Mouse (Mus musculus): ENCODE measurements at regions not wholly inside any gene's neighbourhood (a gene's known extent, or its start where the extent isn't known, plus 50 kb on each side); places are given as distances from the start of the nearest gene placed in this dataset.

DNA sequence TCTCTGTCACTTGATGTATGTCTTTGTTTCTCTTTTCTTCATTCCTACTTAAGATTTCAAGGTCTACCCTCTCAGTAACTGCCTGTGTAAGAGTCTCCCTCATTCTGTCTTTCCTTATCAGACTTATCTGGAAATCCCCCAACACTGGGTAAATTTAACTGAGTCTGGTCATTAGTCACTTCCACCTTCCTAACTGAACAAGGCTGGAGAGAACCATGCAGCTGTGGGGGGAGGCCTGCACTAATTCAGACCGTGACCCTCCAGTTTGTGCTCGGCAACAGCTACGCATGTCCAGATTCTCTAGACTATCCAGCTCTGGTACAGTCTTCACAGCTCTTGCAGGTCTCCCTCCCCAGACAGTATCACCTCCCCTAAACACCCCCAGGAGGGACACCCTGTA lies 103.3 kb downstream of the Prox1 start:
- DNase-seq (ENCODE audit: low spot score): no peak

DNA sequence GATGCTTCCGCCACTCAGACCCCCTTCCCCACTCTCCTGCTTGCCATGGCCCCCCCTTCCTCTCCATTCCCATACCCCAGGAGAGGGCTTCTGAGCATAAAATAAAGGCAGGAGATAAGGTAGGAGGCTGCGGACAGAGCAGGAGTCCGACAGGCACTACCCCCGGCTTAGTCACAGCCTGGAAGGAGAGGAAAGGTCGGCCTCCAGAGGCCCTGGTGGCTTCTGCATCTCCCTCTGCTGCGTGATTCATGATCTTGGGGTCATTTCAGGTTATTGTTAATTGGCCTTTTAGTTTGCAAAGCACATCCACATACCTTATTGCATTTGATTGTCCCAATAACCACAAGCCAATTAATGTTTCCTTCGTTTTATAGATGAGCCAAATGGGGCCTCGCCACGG lies 104.1 kb downstream of the Prox1 start:
- no peak for DNase-seq (ENCODE audit: low spot score)

- no peak for DNase-seq (ENCODE audit: low spot score)
Observed at GRCm38 (mm10) chr1:190061560-190062295, 108.8 kb downstream of the Prox1 start.

DNA sequence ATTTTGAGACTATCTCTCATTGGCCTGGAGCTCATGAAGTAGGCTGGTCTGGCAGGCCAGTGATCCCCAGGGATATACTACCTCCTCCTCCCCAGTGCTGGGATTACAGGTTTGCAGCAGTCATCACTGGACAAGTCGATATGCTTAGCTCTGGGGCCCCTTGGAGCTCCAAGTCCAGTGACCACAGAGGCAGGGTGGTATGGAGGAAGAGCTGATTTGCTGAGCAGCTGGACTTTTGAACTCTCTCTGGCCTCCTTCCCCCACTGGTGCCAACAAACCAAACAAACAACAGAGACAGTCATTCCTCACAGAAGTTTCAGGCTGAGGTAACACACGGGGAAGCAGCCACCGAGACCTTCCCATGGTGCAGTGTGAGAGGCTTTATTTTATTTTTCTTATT lies 111.5 kb downstream of the Prox1 start:
- no peak for DNase-seq (ENCODE audit: low spot score)

DNA sequence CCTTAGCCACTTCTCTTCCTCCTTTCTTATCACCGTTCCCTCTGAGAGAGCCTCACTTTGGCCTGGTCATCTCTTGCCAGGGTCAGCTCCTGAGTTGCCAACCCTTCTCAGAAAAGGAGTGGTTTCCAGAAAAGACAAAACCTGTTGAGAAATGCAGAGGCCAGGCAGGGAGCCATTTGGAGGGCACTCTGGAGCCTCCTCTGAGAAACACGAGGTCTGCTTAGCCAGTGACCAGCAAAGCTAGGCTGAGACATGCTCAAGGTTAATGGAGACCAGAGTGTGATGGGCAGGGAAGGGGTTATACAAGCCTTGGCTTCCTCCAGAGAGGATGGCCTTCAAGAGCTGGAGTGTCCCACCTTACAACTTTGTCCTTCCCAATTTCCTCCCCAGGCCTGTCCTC lies 113.6 kb downstream of the Prox1 start:
- no peak for DNase-seq (ENCODE audit: low spot score)

GRCm38 (mm10) chr1:190051903-190052302 lies 118.6 kb downstream of the Prox1 start:
- no peak for DNase-seq (ENCODE audit: low spot score)

DNA sequence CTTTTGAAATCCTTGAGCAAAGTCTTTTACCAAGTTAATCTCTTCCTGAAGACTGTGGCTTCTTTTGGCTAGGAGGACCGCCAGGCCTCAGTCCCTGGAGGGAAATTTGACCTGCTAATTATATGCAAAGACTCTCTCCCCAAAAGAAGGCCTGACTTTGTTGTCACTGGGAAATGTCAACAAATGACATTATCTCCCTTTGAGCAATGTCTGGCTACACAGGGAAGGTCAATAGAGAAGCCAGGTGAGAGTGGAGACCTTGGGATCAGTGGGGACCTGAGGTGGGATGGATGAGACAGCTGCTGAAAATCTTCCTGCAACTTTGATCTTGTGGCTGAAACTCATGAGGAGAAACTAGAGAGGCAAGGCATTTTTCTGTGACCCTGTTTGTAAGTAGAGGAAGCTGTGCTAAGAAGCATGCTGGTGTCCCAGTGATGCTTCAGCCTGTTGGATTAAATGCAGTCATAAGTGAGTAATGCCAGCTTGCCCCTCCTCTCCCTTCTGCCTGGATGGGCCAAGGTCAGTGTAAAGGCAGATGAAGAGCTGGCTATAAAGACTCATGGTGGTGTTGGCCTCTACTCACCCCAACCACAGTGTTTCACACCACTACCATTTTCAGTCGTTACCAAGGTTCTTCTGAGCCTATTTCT lies 121.9 kb downstream of the Prox1 start:
- DNase-seq (ENCODE audit: low spot score): no peak

- no peak for DNase-seq (ENCODE audit: low spot score)
Observed at GRCm38 (mm10) chr1:190047201-190047600, 123.3 kb downstream of the Prox1 start.

- no peak for DNase-seq (ENCODE audit: low spot score)
Observed at GRCm38 (mm10) chr1:190045797-190046196, 123.6 kb upstream of the Smyd2 start.

DNA sequence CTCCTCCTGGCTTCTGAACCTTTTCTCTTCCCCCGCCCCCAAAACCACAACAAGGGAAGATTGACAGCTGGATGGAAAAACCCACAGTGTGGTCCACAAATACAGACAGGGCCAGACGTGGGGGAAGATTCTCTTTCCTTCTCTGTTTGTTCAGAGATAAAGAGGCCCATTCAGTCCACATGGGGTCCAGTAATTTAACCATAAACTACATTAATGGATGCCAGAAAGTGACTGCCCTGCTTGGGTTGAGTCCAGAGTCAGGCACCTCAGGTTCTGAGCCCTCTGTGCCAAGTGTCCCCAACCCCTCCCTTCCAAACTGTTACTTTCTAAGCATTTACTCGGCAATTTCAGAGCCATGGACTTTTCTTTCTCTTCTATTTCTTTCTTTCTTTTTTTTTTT lies 121.9 kb upstream of the Smyd2 start:
- DNase-seq (ENCODE audit: low spot score): no peak

DNA sequence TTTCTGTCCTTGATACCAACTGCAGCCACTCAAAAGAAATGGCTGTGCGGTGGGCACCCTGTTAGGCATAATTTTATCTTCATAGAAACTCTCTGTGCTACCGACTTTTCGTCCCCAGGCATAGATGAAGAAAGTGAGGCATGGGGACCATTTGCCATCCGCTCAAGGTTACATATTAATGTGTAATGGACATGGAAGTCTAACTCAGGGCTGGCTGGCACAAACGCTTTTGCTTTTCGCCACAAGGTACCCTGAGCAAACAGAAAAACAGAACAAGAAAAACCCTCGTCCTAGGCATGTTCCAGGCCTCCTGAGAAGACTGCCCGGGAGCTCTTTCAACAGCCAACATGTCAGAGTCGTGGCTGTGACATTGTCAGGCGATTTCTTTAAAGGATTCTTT lies 121.0 kb upstream of the Smyd2 start:
- no peak for DNase-seq (ENCODE audit: low spot score)

DNA sequence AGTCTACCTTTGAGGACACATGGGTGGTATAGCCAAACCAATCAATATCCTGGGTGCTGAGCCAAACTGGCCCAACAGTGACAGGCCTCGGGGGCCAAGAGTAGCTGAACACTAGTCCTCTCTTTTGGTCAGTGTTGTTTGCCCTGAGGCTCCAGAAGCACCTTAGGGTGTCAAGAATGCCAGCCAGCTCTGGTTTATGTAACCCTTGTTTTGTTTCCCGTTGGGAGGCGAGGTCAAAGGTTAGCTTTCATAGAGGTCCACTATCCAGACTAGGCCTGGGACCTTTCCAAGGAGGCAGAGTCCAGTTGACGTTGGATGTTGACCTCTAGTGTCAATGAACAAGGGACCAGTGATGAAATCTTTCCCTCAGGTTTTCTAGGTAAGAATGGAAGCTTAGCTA lies 120.0 kb upstream of the Smyd2 start:
- DNase-seq (ENCODE audit: low spot score): no peak

DNA sequence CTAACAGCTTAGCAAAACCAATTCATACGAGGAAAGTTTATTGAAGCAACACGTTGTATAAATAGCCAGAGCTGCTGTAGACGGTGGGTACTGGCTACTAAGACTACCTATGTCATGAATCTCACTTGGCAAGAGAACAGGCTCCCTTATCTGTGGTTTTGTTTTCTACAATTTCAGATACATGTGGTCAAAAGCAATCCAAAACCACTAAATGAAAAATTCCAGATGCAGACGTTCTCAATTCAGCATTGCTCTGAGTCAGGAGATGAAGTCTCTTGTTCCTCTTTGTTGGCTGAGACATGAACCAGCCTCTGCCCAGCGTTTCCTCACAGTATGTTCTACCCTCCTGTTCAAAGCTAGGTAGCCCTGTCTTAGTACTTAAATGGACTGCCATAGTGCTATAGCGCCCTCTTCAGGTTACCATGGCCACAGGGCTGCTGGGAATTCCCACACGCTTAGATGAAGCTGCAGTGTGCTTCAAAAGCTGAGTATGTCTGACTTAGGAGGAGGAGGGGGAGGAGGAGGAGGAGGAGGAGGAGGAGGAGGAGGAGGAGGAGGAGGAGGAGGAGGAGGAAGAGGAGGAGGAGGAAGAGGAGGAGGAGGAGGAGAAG lies 119.0 kb upstream of the Smyd2 start:
- no peak for DNase-seq (ENCODE audit: low spot score)

GRCm38 (mm10) chr1:190038046-190038445 lies 115.9 kb upstream of the Smyd2 start:
- no peak for DNase-seq (ENCODE audit: low spot score)

GRCm38 (mm10) chr1:190036726-190037125 lies 114.6 kb upstream of the Smyd2 start:
- no peak for DNase-seq (ENCODE audit: low spot score)

- no peak for DNase-seq (ENCODE audit: low spot score)
Observed at GRCm38 (mm10) chr1:190035935-190036334, 113.8 kb upstream of the Smyd2 start.

DNA sequence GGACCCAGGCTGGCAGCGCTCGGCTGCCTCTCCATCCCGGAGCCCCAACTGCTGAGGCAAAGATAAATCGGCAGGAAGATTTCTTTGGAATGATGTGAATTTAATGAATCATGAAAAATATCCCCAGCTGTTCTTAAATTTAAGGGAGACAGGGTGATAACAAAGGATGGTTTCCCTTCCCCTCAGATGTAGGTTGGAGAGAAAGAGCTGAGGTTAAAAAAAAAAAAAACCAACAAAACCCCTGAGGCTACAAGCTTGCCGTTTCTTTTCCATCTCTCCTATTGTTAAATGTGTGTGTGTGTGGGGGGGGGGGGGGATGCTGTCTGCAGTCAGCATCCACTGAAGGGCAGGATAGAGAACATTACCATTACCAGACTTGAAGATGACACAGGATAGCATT lies 111.9 kb upstream of the Smyd2 start:
- DNase-seq (ENCODE audit: low spot score): no peak

DNA sequence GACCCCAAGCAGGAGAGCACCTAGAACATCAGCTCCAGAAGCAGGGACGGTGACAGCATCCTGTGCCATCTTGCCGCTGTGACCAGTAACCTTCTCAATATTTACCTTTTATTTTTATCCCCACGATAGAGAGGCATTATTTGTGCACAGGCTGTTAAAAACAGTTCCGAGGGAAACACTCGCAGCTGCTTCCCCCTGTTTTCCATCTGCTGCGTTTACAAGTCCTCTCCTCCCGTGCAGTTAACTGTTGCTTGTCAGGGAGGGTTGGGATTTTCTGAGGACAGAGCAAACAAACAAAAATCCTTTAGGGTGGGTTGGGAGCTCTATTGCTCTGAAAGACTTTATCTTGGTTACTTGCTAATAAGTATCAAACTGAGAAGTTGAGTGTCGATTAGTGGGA lies 105.4 kb upstream of the Smyd2 start:
- no peak for DNase-seq (ENCODE audit: low spot score)

- DNase-seq (ENCODE audit: low spot score): no peak
Observed at GRCm38 (mm10) chr1:190009466-190009865, 87.3 kb upstream of the Smyd2 start.

DNA sequence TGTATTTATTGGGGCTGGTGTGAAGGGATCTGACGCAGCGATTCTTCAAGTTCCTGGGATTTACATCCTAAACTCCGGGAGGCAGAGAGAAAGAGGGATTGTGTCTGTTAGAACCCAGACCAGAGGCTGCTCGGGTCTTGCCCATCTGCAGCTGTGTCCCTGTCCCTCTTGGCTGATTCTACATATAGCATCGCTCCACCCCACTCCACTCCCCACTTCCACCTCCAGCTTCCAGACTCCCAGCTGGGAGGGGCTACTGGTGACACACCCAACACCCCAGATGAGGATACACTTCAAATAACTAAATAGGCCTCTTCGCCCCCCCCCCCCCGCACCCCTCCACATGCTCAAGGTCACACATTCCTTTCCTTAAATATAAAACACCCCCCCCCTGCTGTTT lies 85.1 kb upstream of the Smyd2 start:
- DNase-seq (ENCODE audit: low spot score): no peak

DNA sequence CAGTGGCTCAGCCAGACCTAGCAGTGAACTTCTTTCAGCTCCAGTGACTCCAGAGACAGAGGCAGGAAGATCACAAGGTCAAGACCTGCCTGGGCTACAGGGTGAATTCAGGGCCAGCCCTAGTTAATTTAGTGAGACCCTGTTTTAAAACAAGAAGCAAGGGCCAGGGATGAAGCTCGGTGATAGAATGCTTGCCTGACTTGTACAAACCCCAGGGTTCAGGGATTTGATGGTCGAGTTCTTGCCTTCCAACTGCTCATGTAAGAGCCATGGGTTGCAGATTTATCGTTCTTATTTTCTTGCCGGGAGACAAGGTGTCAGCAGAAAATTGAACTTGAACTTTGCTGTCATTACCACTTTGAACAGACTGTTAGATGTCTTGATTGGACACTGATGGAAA lies 78.9 kb upstream of the Smyd2 start:
- no peak for DNase-seq (ENCODE audit: low spot score)

DNA sequence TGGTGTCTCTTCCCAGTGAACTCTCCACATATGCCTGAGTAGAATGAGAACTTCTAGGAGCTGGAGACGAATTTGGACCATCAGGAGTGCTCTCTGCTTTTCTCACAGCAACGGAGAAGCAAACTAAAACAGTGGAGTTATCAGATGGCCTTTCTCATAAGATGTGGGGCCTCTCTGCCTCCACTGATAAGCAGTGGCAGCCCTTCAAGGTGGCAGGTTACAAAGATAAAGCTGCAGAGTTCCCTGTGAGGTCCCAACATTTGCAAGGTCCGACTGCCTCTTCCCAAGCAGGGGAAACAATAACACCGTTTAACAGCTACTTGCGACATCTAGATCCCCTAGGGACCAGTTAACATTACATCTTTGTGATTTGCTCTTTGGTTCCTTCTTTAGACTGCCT lies 71.5 kb upstream of the Smyd2 start:
- DNase-seq (ENCODE audit: low spot score): no peak

DNA sequence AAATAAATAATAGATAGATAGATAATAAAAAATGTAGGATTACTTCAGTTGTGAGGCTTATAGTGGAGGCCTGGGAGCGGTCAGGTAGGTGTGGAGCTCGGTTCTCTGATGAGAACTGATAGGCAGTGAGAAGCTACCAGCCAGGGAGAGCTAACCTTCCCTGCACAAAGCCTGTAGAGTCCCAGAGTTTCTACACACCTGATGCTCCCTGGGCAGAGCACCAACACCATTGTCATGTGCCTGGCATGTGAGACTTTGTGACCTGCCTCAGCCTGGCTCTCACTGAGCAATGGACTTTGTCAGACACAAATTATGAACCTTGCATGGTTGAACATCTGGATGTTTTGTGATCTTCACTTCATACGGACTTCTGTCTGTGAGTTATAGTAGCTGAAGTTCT lies 71.1 kb upstream of the Smyd2 start:
- DNase-seq (ENCODE audit: low spot score): no peak

DNA sequence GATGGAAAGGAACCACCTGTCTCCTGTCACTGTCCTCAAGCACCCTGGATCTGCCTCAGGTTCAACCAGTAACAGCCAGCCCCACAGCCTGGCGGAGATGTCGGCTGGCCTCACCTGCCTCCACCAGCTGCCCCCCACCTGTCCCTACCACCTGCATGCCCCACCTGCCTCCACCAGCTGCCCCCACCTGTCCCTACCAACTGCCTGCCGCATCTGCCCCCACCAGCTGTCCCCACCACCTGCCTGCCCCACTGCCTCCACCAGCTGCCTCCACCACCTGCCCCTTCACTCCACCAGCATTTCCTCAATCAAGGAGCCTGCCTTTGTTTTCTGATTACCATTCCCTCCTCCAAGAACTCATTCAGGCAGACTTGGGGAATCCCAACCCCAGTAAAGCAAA lies 68.9 kb upstream of the Smyd2 start:
- no peak for DNase-seq (ENCODE audit: low spot score)

Measured in left cerebral cortex, adult 11 months (tissue).